Mouse (Mus musculus) small intestine, adult 2 months (tissue): ENCODE data around the gene Phldb2.

Source experiments
- CTCF ChIP-seq: fragments of 200-500 bp; IDR thresholded peaks from 2 replicates; pipeline ENCODE4 v1.5.1; 2012; ENCODE audit warnings: low read depth, mild to moderate bottlenecking, control low read depth, inconsistent platforms, low read length, moderate library complexity, mixed read lengths; ENCODE audit not compliant: insufficient replicate concordance, insufficient read length; ENCODE audit errors: extremely low read depth
- POLR2A ChIP-seq: fragments of 200-500 bp; IDR thresholded peaks from 2 replicates; pipeline ENCODE4 v1.6.1; 2012; ENCODE audit warnings: low read depth, mild to moderate bottlenecking, control low read depth, inconsistent platforms, low read length, moderate library complexity

GRCm38 (mm10) chr16:45742615-45743476 lies 210.6 kb downstream of the Phldb2 start, which contains the start of gene Abhd10:
- TF ChIP-seq CTCF: no peak
- peak; percentile 76 for TF ChIP-seq POLR2A
